Mouse (Mus musculus) forebrain, embryonic 12.5 days (tissue): ENCODE measurements around the gene L2hgdh. TPM values are rescaled to one million over a fixed set of nuclear protein-coding genes. Genes with fewer than 3 reads are reported as not detected.

Source experiments
- ATAC-seq: fragments of 200-750 bp; cut with Nextera tagmentation; 2 replicates; pipeline ENCODE4 v1.8.0; 2017; ENCODE audit warnings: moderate TSS enrichment; ENCODE audit not compliant: low FRiP score
- H3K27ac ChIP-seq: fragments of 300-500 bp; sonication (generic); 2 replicates; pipeline ENCODE4 v1.5.1; 2016; ENCODE audit warnings: mild to moderate bottlenecking
- H3K27me3 ChIP-seq: fragments of 300-500 bp; sonication (generic); 2 replicates; pipeline ENCODE4 v1.6.1; 2016; ENCODE audit warnings: mild to moderate bottlenecking
- H3K36me3 ChIP-seq: fragments of 300-500 bp; sonication (generic); replicated peaks from 2 replicates; pipeline ENCODE4 v1.6.1; 2016; ENCODE audit warnings: mild to moderate bottlenecking
- H3K4me1 ChIP-seq: fragments of 300-500 bp; sonication (generic); 2 replicates; pipeline ENCODE4 v1.6.1; 2016
- H3K4me2 ChIP-seq: fragments of 300-500 bp; sonication (generic); 2 replicates; pipeline ENCODE4 v1.6.1; 2016; ENCODE audit warnings: mild to moderate bottlenecking, moderate library complexity
- H3K4me3 ChIP-seq: fragments of 300-500 bp; sonication (generic); replicated peaks from 2 replicates; pipeline ENCODE4 v1.5.1; 2016; ENCODE audit warnings: mild to moderate bottlenecking
- H3K9ac ChIP-seq: fragments of 300-500 bp; sonication (generic); 2 replicates; pipeline ENCODE4 v1.6.1; 2016; ENCODE audit warnings: mild to moderate bottlenecking
- H3K9me3 ChIP-seq: fragments of 300-500 bp; sonication (generic); 2 replicates; pipeline ENCODE4 v1.6.1; 2016
- WGBS: fragments of 180-500 bp; shearing (Covaris S2); methylation state at CpG from one replicate; pipeline ENCODE4 v1.1.7; 2016; 5-methylcytosine and 5-hydroxymethylcytosine counted together
- polyA plus RNA-seq: library from polyadenylated mRNA; unstranded; fragments of >200 nt; fragmentation: Nextera tagmentation; extraction: Ambion mirVana; gene quantifications from 2 replicates; pipeline ENCODE4 v1.2.1, GENCODE M21; 2016

Gene L2hgdh
- polyA plus RNA-seq, 1 experiment from 2014 or later = 16.2 TPM

DNA sequence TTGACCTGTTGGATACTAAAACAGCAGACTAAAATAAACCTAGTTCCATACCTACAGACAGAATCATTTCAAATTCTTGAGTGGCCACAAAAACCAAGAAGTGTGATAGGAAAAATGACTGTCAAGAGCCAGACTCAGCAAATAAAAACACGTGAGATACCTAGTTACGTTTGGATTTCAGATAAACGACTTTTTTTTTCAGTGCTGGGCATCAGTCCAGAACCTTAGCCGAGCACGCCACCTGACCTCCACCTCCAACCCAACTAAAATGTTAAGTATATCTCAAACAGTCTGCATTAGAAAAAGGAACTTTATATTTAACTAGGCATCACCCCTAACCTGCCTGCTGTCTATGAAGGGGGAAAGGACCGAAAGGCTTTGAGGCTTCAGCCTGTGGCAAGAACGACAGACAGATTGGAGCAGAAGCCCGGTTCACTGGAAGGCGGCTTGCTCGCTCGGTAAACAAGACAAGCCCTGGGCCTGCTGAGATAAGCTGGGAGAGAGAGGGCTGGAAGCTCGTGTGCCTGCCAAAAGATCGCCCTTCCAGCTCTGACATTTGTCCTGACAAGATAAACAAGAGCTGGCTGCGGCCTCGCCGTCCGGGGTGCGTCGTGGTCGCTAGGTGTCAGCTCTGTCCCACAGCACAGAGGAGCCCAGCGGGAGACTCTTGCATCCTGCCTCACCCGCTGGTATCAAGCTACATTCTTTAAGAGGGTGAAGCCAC is 32.9 kb upstream of the L2hgdh start:
- peak; percentile 83 for ATAC-seq
- 18% methylated on average over 22 of the region's 22 CpGs for WGBS
- Histone ChIP-seq H3K4me1 (peaks cover 15% of the 10 kb centered on the region), H3K9me3 (no peaks in the 10 kb centered on the region), H3K27ac (no peak overlapping the region), H3K9ac (no peak overlapping the region; the same call in 1 of the 2 replicates), H3K36me3 (no peaks in the 10 kb centered on the region), H3K27me3 (0 out of 2 replicates have a peak, but pooled peaks cover 7% of the 10 kb centered on the region), H3K4me2 (peak overlapping the region; percentile 47), H3K4me3 (peak overlapping the region; percentile 2; the same call in 1 of the 2 replicates)

DNA sequence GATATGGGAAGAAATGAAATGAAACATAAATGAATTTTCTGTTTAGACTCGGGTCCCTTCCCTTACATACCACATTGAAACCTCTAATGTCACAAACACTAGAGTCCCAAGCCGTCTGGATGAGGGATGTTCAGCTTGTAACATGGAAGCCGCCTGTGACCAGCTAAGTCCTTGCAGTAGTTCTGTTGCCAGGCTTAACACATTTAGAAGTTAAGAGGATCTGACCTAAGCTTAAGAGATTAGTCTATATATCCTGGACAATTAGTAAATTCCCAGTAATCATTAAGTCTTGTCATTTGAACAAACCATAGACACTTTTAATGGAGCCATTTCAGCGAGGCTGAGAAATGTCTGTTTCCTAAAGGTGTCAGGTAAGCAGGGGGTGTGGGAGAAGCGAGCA is 31.3 kb upstream of the L2hgdh start:
- no peak for ATAC-seq
- H3K9ac ChIP-seq = no peak overlapping the region
- H3K4me1 ChIP-seq = peaks cover 15% of the 10 kb centered on the region
- H3K27me3 ChIP-seq = 0 out of 2 replicates have a peak, but pooled peaks cover 4% of the 10 kb centered on the region
- no peak overlapping the region for H3K27ac ChIP-seq
- 77% methylated on average over 5 of the region's 5 CpGs for WGBS
- no peaks in the 10 kb centered on the region for H3K36me3 ChIP-seq
- H3K4me2 ChIP-seq = no peak overlapping the region
- no peaks in the 10 kb centered on the region for H3K9me3 ChIP-seq
- no peak overlapping the region for H3K4me3 ChIP-seq

DNA sequence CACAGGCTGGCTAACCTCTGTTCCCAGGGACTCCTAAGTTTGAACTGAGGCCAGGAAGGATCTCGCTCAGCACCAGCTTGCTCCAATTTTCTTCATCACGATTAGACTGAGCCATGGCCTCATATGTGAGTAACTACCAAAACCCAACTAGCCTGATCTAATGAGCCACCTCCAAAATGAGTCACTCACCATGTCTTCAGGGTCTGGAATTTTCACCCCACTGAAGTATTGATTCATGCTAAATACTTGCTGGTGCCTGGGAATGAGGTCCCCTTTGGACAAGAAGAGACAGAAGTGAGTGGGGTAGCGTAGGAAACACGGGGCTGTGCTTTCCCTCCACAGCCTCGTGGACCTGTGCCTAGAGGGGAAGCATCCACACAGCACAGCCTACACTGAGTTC is 29.3 kb upstream of the L2hgdh start:
- Histone ChIP-seq H3K9me3 (no peaks in the 10 kb centered on the region), H3K27me3 (0 out of 2 replicates have a peak, but pooled peaks cover 4% of the 10 kb centered on the region), H3K4me2 (no peak overlapping the region), H3K9ac (no peak overlapping the region), H3K4me1 (peaks cover 13% of the 10 kb centered on the region), H3K36me3 (no peaks in the 10 kb centered on the region), H3K27ac (no peak overlapping the region), H3K4me3 (no peak overlapping the region)
- 79% methylated on average over 5 of the region's 5 CpGs for WGBS
- no peak for ATAC-seq

DNA sequence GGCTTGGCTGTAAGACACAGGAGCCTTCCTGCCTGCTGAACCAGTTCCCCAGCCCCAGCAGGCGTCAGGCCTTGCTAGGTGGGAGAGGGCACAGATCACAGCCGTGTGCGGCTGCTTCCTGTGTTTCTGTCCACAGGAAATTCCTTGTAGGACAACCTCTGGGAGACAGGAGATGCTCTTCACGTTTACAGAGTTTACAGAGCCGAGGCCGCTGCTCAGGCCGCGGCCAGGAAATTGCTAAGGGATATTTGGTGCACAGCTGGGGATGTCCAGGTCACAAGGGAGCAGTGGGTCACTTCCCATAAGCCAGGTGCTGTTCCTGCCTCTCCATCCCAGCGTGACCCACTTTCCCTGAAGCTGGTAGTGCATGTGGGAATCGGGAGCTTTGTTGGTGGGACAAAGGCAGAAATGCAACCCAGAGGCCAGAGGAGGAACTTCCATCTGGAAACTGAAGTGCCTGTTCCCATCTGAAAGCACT is 27.2 kb upstream of the L2hgdh start:
- Histone ChIP-seq H3K9me3 (no peaks in the 10 kb centered on the region), H3K4me3 (no peak overlapping the region), H3K4me1 (no peaks in the 10 kb centered on the region), H3K9ac (no peak overlapping the region), H3K36me3 (no peaks in the 10 kb centered on the region), H3K27me3 (0 out of 2 replicates have a peak, but pooled peaks cover 4% of the 10 kb centered on the region), H3K27ac (no peak overlapping the region), H3K4me2 (no peak overlapping the region)
- ATAC-seq = no peak
- 50% methylated on average over 10 of the region's 10 CpGs for WGBS

DNA sequence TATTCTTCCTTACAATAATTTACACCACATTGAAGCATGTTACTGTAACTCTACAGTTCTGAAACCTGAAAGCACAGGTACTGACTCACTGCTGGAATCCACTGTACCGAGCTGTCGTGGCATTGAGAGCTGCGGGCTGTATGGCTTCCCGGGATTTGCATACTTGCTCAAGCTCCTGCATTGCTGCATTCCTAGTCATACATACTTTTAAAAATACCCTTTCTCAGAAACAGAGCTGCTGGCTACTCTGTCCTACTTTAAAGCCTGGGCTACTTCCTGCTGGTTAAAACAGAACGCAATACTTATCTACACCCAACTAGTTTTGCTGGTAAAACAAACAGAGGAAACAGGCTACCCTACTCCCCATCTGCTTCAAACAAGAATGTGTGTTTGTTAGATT is 19.5 kb upstream of the L2hgdh start:
- Histone ChIP-seq H3K4me3 (no peak overlapping the region), H3K9ac (no peak overlapping the region), H3K27ac (no peak overlapping the region), H3K4me1 (no peaks in the 10 kb centered on the region), H3K36me3 (no peaks in the 10 kb centered on the region), H3K27me3 (no peaks in the 10 kb centered on the region), H3K9me3 (no peaks in the 10 kb centered on the region), H3K4me2 (no peak overlapping the region)
- ATAC-seq = no peak
- whole genome bisulfite sequencing = 90% methylated on average over 5 of the region's 5 CpGs

DNA sequence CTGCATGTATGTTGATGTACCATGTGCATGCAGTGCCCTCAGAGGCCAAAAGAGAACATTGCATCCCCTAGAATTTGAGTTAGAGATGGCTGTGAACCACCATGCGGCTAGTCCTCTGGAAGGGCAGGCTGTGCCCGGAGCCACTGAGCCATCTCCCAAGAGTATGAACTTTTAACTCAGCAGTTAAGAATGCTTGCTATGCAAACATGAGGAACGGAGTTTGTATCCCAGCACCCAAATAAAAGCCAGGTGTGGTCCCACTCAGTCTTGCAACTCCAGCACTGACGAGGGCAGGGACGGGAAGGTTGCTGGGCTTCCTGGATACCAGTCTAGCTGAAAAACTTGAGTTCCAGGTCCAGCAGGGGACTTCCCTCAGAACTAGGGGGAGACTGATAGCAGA is 17.3 kb upstream of the L2hgdh start:
- Histone ChIP-seq H3K9me3 (no peaks in the 10 kb centered on the region), H3K27ac (no peak overlapping the region), H3K4me3 (no peak overlapping the region), H3K4me2 (no peak overlapping the region), H3K4me1 (no peaks in the 10 kb centered on the region), H3K9ac (no peak overlapping the region), H3K27me3 (no peaks in the 10 kb centered on the region), H3K36me3 (no peaks in the 10 kb centered on the region)
- no peak for ATAC-seq
- WGBS = 82% methylated on average over 5 of the region's 5 CpGs

DNA sequence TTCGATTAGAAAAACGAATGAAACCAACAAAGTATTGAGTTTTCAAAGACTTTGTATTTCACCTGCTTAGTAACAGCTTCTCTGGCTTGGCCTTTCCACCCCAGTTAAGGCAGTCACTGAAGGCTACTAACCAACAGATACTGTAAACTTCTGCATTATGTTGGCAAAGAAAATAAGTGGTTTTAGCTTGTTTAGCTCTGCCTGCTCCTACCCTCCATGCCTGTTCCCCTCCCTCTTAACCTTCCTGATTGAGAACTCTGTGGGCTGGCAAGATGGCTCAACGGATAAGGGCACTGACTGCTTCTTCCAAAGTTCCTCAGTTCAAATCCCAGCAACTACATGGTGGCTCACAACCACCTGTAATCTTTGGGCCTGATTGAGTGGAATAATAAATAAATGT is 9.2 kb upstream of the L2hgdh start:
- no peak overlapping the region for H3K4me3 ChIP-seq
- H3K9ac ChIP-seq = no peak overlapping the region
- no peak for ATAC-seq
- H3K4me2 ChIP-seq = no peak overlapping the region
- WGBS = 91% methylated on average over 3 of the region's 3 CpGs
- no peaks in the 10 kb centered on the region for H3K27me3 ChIP-seq
- no peak overlapping the region for H3K27ac ChIP-seq
- H3K9me3 ChIP-seq = no peaks in the 10 kb centered on the region
- H3K4me1 ChIP-seq = no peaks in the 10 kb centered on the region
- no peaks in the 10 kb centered on the region for H3K36me3 ChIP-seq

DNA sequence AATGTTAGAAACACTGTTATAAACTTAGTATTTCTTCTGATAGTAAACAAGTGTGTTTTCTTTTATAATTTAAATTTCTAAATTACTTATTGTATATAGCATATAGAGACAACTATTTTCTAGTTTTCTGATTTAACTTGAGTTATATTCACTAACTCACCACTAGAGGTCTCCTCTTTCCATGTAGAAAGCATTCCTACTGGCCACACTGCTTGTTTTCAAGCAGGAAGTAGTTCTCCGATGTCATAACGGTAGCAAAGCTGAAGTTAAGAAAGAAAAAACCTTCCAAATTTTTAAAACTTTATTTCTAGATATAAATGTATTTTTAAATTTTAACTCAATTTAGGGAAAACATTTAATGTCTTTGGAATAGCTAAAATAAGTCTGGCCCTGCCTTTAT is 8.8 kb upstream of the L2hgdh start:
- Histone ChIP-seq H3K27ac (no peak overlapping the region), H3K9ac (no peak overlapping the region), H3K9me3 (no peaks in the 10 kb centered on the region), H3K4me2 (no peak overlapping the region), H3K36me3 (no peaks in the 10 kb centered on the region), H3K27me3 (no peaks in the 10 kb centered on the region), H3K4me3 (no peak overlapping the region), H3K4me1 (no peaks in the 10 kb centered on the region)
- no peak for ATAC-seq
- WGBS = 16% methylated on average over 2 of the region's 2 CpGs

DNA sequence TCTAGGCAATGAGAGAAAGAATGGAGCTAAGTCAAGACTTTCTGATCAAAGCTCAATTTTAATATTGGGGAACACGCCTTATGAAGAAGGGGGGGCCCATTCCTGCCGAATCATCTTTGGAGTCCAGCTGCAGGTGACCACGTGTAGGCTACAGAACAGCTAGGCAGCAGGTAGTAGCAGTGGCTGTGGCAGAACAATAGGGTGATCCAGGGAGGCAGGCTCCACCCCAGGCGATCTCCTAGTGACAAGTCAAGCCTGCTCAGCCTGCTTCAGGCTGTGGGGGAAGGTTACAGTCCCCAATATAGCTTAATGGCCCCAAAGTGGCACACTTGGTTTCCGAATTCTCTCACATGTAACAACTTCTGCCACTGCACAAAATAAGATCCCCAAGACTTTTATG is 7.5 kb upstream of the L2hgdh start:
- Histone ChIP-seq H3K36me3 (no peaks in the 10 kb centered on the region), H3K27ac (no peak overlapping the region), H3K9me3 (no peaks in the 10 kb centered on the region), H3K4me2 (no peak overlapping the region), H3K9ac (no peak overlapping the region), H3K4me1 (no peaks in the 10 kb centered on the region), H3K27me3 (no peaks in the 10 kb centered on the region), H3K4me3 (no peak overlapping the region)
- WGBS = 36% methylated on average over 5 of the region's 5 CpGs
- ATAC-seq = no peak

DNA sequence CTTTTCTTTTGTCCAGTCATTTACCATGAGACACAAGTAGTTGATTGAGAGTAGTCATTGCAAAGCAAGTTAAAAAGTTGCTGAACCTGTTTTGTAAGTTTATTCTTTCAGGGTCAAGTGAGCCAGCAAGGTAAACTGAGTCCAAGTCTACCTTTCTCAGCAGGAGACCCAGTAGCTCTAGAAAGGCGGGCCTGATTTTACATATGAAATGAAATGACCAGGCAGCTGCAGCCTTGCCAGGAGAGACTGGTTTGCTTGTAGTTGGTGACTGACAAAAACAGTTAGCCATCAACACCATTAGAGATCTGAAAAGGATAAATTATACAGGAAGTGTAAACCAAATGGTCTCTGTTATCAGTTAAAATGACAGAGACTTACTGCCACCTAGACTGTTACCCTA is 5.6 kb upstream of the L2hgdh start:
- ATAC-seq = no peak
- H3K4me2 ChIP-seq = no peak overlapping the region
- H3K9me3 ChIP-seq = no peaks in the 10 kb centered on the region
- WGBS = 90% methylated on average over 1 of the region's 1 CpGs
- H3K4me1 ChIP-seq = peaks cover 5% of the 10 kb centered on the region; the same call in 1 of the 2 replicates
- no peaks in the 10 kb centered on the region for H3K27me3 ChIP-seq
- no peak overlapping the region for H3K4me3 ChIP-seq
- H3K9ac ChIP-seq = no peak overlapping the region
- no peaks in the 10 kb centered on the region for H3K36me3 ChIP-seq
- no peak overlapping the region for H3K27ac ChIP-seq

DNA sequence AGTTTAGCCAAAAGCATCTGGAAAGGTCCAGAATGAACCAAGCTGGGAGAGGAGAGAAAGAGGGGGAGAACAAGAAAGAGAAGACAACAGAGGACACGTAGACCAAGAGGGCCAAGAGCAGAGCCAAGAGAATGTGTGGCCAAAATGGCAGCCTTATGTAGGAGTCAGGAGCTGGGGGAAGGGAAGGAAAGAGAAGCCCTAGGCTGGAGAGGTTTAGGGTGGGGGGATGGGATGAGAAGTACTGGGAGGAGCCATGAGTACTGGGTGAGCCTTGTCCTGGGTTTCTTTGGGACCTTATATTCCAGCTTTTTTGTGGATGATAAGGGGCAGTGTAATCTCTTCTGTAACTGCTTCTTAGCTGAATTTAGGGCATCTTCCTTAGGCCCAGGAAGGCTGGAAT is 4.6 kb upstream of the L2hgdh start:
- H3K9ac ChIP-seq = no peak overlapping the region
- no peak overlapping the region for H3K4me3 ChIP-seq
- 95% methylated on average over 1 of the region's 1 CpGs for WGBS
- H3K4me2 ChIP-seq = no peak overlapping the region
- H3K9me3 ChIP-seq = no peaks in the 10 kb centered on the region
- peaks cover 8% of the 10 kb centered on the region; the same call in 1 of the 2 replicates for H3K4me1 ChIP-seq
- ATAC-seq = no peak
- H3K36me3 ChIP-seq = no peaks in the 10 kb centered on the region
- H3K27me3 ChIP-seq = no peaks in the 10 kb centered on the region
- H3K27ac ChIP-seq = no peak overlapping the region

DNA sequence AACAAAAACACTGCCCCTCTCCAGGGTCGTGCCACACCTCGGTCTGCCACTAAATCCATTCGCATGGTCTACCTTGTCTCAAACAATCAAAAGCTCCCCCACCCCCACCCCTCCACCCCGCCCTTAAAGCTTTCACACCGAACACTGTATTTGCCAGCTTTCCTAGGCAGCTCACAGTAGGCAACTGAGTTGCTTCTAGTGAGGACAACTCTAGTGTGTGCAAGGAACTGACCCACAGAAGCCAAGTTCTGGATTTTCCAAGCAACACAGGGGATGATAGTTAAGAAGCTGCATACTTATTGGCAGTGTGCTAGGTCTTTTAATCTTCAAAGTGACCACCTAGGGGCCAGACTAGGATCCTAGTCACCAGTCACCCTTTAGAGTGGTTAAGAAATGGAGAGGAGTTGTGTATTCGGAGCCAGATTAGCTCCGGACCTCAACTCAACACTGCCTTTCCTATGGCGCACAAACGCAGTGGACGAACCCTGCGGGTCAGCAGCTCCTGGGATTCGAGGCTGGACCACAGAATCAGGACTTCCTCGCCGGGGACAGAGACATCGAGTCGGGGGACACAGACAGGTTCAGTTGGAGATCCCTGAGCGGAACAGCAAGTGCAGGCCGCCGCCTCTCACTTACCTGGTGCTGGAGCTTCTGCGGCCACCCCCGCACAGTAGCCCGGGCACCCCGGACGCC is 509 bp downstream of the L2hgdh start:
- H3K36me3 ChIP-seq = peaks cover 18% of the 10 kb centered on the region
- peak overlapping the region; percentile 73 for H3K9ac ChIP-seq
- peaks cover 11% of the 10 kb centered on the region for H3K9me3 ChIP-seq
- H3K4me1 ChIP-seq = peaks cover 18% of the 10 kb centered on the region
- peak overlapping the region; percentile 75 for H3K4me2 ChIP-seq
- no peaks in the 10 kb centered on the region for H3K27me3 ChIP-seq
- H3K27ac ChIP-seq = no peak overlapping the region
- WGBS = 2% methylated on average over 24 of the region's 24 CpGs
- ATAC-seq = peak; percentile 9; the same call in 1 of the 2 replicates
- peak overlapping the region; percentile 70 for H3K4me3 ChIP-seq
